Mouse (Mus musculus) inflammation-experienced regulatory T-cells, adult 6 months (primary cell): ENCODE data around the gene Ttll11. TPM values are rescaled to one million over a fixed set of nuclear protein-coding genes. Genes with fewer than 3 reads are reported as not detected.

Experiments used
- ATAC-seq: one replicate; pipeline ENCODE4 v1.8.0; 2017
- polyA plus RNA-seq, 3 experiments: library from polyadenylated mRNA; unstranded; fragments of 100-300 nt; shearing (Covaris generic); gene quantifications; one replicate each; pipeline ENCODE4 v1.2.1; 2017

Gene Ttll11
- polyA plus RNA-seq, 3 experiments from 2014 or later: not detected

- ATAC-seq: no peak
Observed at GRCm38 (mm10) chr2:35720956-35721355, 258.8 kb downstream of the Ttll11 start.

- ATAC-seq: no peak
Observed at GRCm38 (mm10) chr2:35720550-35720949, 259.2 kb downstream of the Ttll11 start.

GRCm38 (mm10) chr2:35720104-35720503 lies 259.6 kb downstream of the Ttll11 start:
- no peak for ATAC-seq

- ATAC-seq: no peak
Observed at GRCm38 (mm10) chr2:35719230-35720005, 260.3 kb downstream of the Ttll11 start.

- no peak for ATAC-seq
Observed at GRCm38 (mm10) chr2:35718662-35719061, 261.1 kb downstream of the Ttll11 start.

GRCm38 (mm10) chr2:35718003-35718500 lies 261.7 kb downstream of the Ttll11 start:
- ATAC-seq: no peak

- no peak for ATAC-seq
Observed at GRCm38 (mm10) chr2:35716175-35716574, 263.5 kb downstream of the Ttll11 start.

GRCm38 (mm10) chr2:35715485-35715884 lies 264.2 kb downstream of the Ttll11 start:
- no peak for ATAC-seq

- ATAC-seq: no peak
Observed at GRCm38 (mm10) chr2:35714742-35715167, 265.0 kb downstream of the Ttll11 start.

GRCm38 (mm10) chr2:35713460-35713859 lies 266.3 kb downstream of the Ttll11 start:
- ATAC-seq: no peak

- no peak for ATAC-seq
Observed at GRCm38 (mm10) chr2:35712611-35713010, 267.1 kb downstream of the Ttll11 start.

- no peak for ATAC-seq
Observed at GRCm38 (mm10) chr2:35703241-35703640, 276.5 kb downstream of the Ttll11 start.

- no peak for ATAC-seq
Observed at GRCm38 (mm10) chr2:35702608-35703007, 277.1 kb downstream of the Ttll11 start.

GRCm38 (mm10) chr2:35702001-35702400 lies 277.7 kb downstream of the Ttll11 start:
- ATAC-seq: no peak

Other genes with a start within 250 kb of the Ttll11 start
- gene Ndufa8, start 69.5 kb upstream of the Ttll11 start, polyA plus RNA-seq: 100 to 1,000 TPM; 164 to 233 (median 170) TPM
- not detected for gene Morn5, start 69.5 kb upstream of the Ttll11 start, polyA plus RNA-seq
- gene Lhx6, start 125.5 kb upstream of the Ttll11 start, polyA plus RNA-seq: not detected
- 10 to 100 TPM; 12.7 to 19.7 (median 15.2) TPM for gene Mrrf, start 156.5 kb upstream of the Ttll11 start, polyA plus RNA-seq
- 10 to 100 TPM; 45.5 to 59.4 (median 55.0) TPM for gene Rbm18, start 156.9 kb upstream of the Ttll11 start, polyA plus RNA-seq